Mouse (Mus musculus): ENCODE results near the gene Paqr7. TPM values are rescaled to one million over a fixed set of nuclear protein-coding genes. Genes with fewer than 3 reads are reported as not detected.

Paqr7 gene
- polyA plus RNA-seq, 1 experiment: 29.4 TPM

DNA sequence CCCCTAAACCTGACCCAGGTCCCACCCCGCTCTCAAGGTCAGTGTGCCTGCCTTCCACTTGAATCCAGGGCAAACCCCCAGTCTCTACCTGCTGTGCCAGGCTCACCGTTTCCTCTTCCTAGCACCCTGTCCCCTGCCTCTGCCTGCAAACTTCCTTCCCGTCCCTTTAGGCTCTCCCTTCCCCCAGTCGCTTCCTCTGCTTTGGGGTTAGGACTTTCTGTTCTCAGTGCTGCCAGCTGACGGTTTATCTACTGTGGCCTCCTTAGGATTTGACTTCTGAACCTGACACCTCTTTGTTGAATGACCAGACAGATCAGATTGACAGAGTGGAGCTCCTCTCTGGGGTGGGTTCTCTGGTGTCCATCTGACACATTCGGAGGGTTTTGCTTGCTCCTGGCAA, 41.2 kb upstream of the Paqr7 start:
- H3K27me3 ChIP-seq (ENCODE audit: control insufficient read depth, insufficient read depth, low read length): no peaks in the 10 kb centered on the region
- no peaks in the 10 kb centered on the region for H3K36me3 ChIP-seq (ENCODE audit: control insufficient read depth, insufficient read depth, low read length)
- H3K4me1 ChIP-seq (ENCODE audit: control insufficient read depth, insufficient read depth, insufficient read length): peaks cover 3% of the 10 kb centered on the region; the same call in 1 of the 2 replicates
- TF ChIP-seq POLR2A (IDR thresholded peaks at IDR 0.05; ENCODE audit: low read depth, low read length) (no peak), CTCF (IDR thresholded peaks at IDR 0.05; ENCODE audit: extremely low read depth, insufficient read depth, insufficient read length, insufficient replicate concordance) (no peak)
- no peak for DNase-seq (ENCODE audit: low read depth in 1 of 2, low spot score in 2 of 2)
- 21% methylated on average over 6 of the region's 6 CpGs for WGBS
- no peak overlapping the region for H3K4me3 ChIP-seq (ENCODE audit: extremely low read depth, insufficient read depth, insufficient read length)
- H3K27ac ChIP-seq (ENCODE audit: insufficient read depth, low read length): no peak overlapping the region

DNA sequence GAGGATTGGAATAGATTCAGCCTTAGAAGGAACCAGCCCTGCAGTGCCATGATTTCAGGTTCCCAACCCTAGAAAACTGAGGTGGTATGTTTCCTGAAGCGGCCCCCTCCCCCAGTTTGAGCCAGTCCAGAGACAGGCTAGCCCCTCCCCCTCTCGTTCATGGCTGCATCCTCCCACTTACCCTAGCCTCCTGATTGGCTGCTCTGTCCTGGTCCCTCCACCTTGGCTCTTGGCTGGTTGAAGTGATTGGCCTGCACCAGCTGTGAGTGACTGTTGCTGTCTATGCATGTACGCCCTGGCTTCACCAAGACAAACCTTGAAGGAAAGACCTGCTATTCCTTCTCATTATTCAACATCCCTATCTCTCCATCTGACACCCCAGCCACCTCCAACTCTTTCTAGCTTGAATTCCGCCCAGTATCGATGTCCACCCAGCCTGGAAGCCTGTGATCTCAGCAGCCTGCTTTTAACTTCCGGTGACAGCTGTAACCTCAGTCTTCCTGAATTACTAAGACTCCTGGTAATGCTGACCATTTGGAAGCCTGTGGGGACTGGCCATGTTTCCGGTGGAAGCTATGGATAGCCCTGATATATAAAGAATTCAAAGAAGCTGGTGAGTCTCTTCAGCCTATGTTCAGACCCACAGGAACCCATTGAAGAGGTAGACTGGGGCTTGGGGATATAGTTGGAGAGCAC, 39.2 kb upstream of the Paqr7 start:
- Histone ChIP-seq H3K27ac (ENCODE audit: insufficient read depth, low read length) (no peak overlapping the region), H3K4me3 (ENCODE audit: extremely low read depth, insufficient read depth, insufficient read length) (no peak overlapping the region), H3K27me3 (ENCODE audit: control insufficient read depth, insufficient read depth, low read length) (no peaks in the 10 kb centered on the region), H3K4me1 (ENCODE audit: control insufficient read depth, insufficient read depth, insufficient read length) (peaks cover 6% of the 10 kb centered on the region; the same call in 1 of the 2 replicates), H3K36me3 (ENCODE audit: control insufficient read depth, insufficient read depth, low read length) (no peaks in the 10 kb centered on the region)
- TF ChIP-seq POLR2A (IDR thresholded peaks at IDR 0.05; ENCODE audit: low read depth, low read length) (no peak), CTCF (IDR thresholded peaks at IDR 0.05; ENCODE audit: extremely low read depth, insufficient read depth, insufficient read length, insufficient replicate concordance) (no peak)
- 72% methylated on average over 7 of the region's 7 CpGs for WGBS
- DNase-seq (ENCODE audit: low read depth in 1 of 2, low spot score in 2 of 2): no peak

DNA sequence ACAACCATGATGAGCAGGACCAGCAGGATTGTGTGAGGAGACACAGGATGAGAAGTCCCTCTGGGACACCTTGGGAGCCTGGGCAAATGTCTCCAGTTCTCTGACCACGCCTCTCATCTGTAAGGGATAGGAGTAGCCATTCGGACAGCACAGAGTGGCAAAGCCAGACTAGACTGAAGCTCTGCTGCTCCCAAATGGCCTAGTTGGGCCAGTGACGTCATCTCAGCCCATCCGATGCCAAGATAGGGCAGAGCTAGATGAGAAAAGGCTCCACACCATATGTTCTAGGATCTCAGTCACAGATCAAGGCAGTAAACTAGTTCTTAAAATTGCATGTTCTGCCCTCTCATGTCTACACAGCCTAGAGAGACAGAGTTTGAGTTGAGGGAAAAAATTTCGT, 37.6 kb upstream of the Paqr7 start:
- H3K36me3 ChIP-seq (ENCODE audit: control insufficient read depth, insufficient read depth, low read length): no peaks in the 10 kb centered on the region
- H3K27ac ChIP-seq (ENCODE audit: insufficient read depth, low read length): no peak overlapping the region
- no peak for DNase-seq (ENCODE audit: low read depth in 1 of 2, low spot score in 2 of 2)
- peaks cover 6% of the 10 kb centered on the region; the same call in 1 of the 2 replicates for H3K4me1 ChIP-seq (ENCODE audit: control insufficient read depth, insufficient read depth, insufficient read length)
- no peaks in the 10 kb centered on the region for H3K27me3 ChIP-seq (ENCODE audit: control insufficient read depth, insufficient read depth, low read length)
- H3K4me3 ChIP-seq (ENCODE audit: extremely low read depth, insufficient read depth, insufficient read length): no peak overlapping the region
- TF ChIP-seq POLR2A (IDR thresholded peaks at IDR 0.05; ENCODE audit: low read depth, low read length) (no peak), CTCF (IDR thresholded peaks at IDR 0.05; ENCODE audit: extremely low read depth, insufficient read depth, insufficient read length, insufficient replicate concordance) (no peak)
- 88% methylated on average over 5 of the region's 5 CpGs for WGBS

DNA sequence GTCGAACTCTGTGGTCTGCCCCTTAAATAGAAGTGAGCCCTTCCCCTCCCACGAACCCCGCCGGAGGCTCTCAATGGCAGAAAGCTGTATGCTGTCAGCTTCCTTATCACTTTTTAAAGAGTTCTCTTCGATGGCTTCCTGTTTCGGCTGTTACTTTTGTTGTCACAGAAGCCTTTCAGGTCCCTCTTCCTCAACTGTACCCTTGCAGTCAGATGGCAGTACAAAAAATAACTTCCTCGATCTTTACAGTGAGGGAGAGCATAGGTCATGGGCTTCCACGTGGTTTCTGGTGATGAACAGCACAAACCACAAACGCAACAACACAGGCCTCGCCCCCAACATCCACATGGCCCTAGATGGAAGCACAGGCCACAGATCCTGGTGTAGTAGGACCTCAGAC, 36.2 kb upstream of the Paqr7 start:
- no peak for TF ChIP-seq CTCF (IDR thresholded peaks at IDR 0.05; ENCODE audit: extremely low read depth, insufficient read depth, insufficient read length, insufficient replicate concordance)
- TF ChIP-seq POLR2A (IDR thresholded peaks at IDR 0.05; ENCODE audit: low read depth, low read length): no peak
- Histone ChIP-seq H3K36me3 (ENCODE audit: control insufficient read depth, insufficient read depth, low read length) (no peaks in the 10 kb centered on the region), H3K4me1 (ENCODE audit: control insufficient read depth, insufficient read depth, insufficient read length) (peaks cover 6% of the 10 kb centered on the region; the same call in 1 of the 2 replicates), H3K27ac (ENCODE audit: insufficient read depth, low read length) (peak overlapping the region; percentile 57), H3K27me3 (ENCODE audit: control insufficient read depth, insufficient read depth, low read length) (no peaks in the 10 kb centered on the region), H3K4me3 (ENCODE audit: extremely low read depth, insufficient read depth, insufficient read length) (no peak overlapping the region)
- DNase-seq (ENCODE audit: low read depth in 1 of 2, low spot score in 2 of 2): peak; percentile 34 to 70
- 8% methylated on average over 10 of the region's 10 CpGs for WGBS

DNA sequence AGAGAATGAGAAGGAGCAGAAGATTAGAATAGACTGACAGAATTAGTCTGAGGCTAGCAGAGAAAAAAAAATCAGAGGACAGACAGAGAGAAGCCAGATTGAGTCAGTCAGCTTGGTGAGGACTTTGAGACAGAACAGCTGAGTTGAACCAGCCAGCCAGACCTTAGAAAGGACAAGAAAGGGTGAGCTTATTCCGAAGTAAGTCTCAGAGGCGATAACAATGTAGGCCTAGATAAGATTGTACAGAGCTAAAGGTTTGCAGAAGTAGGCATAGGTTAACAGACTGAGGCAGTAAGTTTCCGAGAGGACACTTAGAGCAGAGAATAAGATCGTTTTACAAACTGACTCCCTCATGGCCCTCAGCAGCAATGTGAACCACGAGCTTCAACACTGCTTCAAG, 35.2 kb upstream of the Paqr7 start:
- DNase-seq (ENCODE audit: low read depth in 1 of 2, low spot score in 2 of 2): no peak
- no peak overlapping the region for H3K4me3 ChIP-seq (ENCODE audit: extremely low read depth, insufficient read depth, insufficient read length)
- no peak for TF ChIP-seq CTCF (IDR thresholded peaks at IDR 0.05; ENCODE audit: extremely low read depth, insufficient read depth, insufficient read length, insufficient replicate concordance)
- no peak for TF ChIP-seq POLR2A (IDR thresholded peaks at IDR 0.05; ENCODE audit: low read depth, low read length)
- no peaks in the 10 kb centered on the region for H3K27me3 ChIP-seq (ENCODE audit: control insufficient read depth, insufficient read depth, low read length)
- no peaks in the 10 kb centered on the region for H3K36me3 ChIP-seq (ENCODE audit: control insufficient read depth, insufficient read depth, low read length)
- peaks cover 6% of the 10 kb centered on the region; the same call in 1 of the 2 replicates for H3K4me1 ChIP-seq (ENCODE audit: control insufficient read depth, insufficient read depth, insufficient read length)
- no peak overlapping the region for H3K27ac ChIP-seq (ENCODE audit: insufficient read depth, low read length)
- WGBS: 78% methylated on average over 5 of the region's 5 CpGs

DNA sequence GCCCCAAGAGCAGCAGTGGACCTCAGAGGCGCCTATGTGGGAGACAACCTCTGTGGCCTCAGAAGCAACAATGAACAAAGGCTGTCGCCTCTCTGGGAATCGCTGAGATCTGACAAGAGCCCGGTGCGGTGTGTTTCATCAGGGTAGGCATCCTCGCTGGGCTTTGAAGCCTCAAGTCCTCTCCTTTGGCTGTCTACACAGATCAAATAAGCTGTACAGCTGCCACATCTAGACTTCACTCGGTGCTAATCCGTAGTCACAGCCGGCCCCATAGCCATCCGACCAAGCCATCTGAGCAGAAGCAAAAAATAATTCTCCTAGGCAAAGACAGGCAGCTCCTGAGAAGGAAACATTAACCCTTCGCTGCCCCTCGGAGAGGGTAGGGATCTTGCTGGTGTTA, 30.7 kb upstream of the Paqr7 start:
- H3K36me3 ChIP-seq (ENCODE audit: control insufficient read depth, insufficient read depth, low read length): no peaks in the 10 kb centered on the region
- H3K4me1 ChIP-seq (ENCODE audit: control insufficient read depth, insufficient read depth, insufficient read length): peaks cover 6% of the 10 kb centered on the region; the same call in 1 of the 2 replicates
- TF ChIP-seq POLR2A (IDR thresholded peaks at IDR 0.05; ENCODE audit: low read depth, low read length) (no peak), CTCF (IDR thresholded peaks at IDR 0.05; ENCODE audit: extremely low read depth, insufficient read depth, insufficient read length, insufficient replicate concordance) (no peak)
- no peaks in the 10 kb centered on the region for H3K27me3 ChIP-seq (ENCODE audit: control insufficient read depth, insufficient read depth, low read length)
- no peak overlapping the region for H3K27ac ChIP-seq (ENCODE audit: insufficient read depth, low read length)
- 75% methylated on average over 12 of the region's 12 CpGs for WGBS
- no peak for DNase-seq (ENCODE audit: low read depth in 1 of 2, low spot score in 2 of 2)
- H3K4me3 ChIP-seq (ENCODE audit: extremely low read depth, insufficient read depth, insufficient read length): no peak overlapping the region
